ENCODE assay signal across 28 mouse cellular contexts in the genomic region with DNA sequence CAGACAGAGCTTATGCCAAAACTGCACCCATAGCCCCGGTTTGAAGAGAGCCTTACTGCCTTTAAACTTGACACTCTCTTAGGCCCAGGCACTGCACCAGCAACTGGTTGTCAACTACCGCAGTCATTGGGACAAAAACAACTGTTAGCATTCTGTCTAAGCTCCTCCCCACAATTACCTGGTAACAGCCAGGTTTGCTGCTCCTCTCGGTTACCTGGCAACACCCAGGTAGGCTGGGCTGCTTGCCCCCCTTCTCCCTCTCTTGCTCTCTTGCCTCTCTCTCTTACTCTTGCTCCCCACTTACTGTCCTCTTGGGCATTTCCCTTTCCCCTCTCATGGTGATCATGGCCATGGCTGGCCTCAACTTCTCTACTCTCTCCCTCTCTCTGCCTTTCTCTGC. TPM values are rescaled to one million over a fixed set of nuclear protein-coding genes. Genes with fewer than 3 reads are reported as not detected.
A peak's percentile ranks its signal among the peaks of the same experiment; 100 is the strongest.
DNase-seq lines count a peak whose midpoint lies in the region; ATAC-seq lines count a peak whose summit lies in the region.
"Had no signal": no experiment of that assay in that cellular context is flagged by ENCODE, and none has a peak within 500 bp of the region (broad histone marks: within the 10 kb centered on the region; RNA-seq: fewer than 3 reads in every experiment).

No protein-coding gene starts in this region.

- WGBS in kidney, embryonic 14.5 days: 59% methylated on average over 3 of the region's 3 CpGs
- 74% methylated on average over 3 of the region's 3 CpGs for WGBS in hindbrain, embryonic 14.5 days

- H3K9ac ChIP-seq in kidney, embryonic 14.5 days (ENCODE audit: low read depth, low read length): no peak overlapping the region
- no peak overlapping the region for H3K9ac ChIP-seq in hindbrain, embryonic 14.5 days
- H3K9ac ChIP-seq: embryonic facial prominence, embryonic 12.5 days; forebrain, postnatal 0 days; hindbrain, embryonic 12.5 days; limb, embryonic 12.5 days; liver, embryonic 15.5 days; midbrain, embryonic 12.5 days; neural tube, embryonic 13.5 days had no signal

- no peak overlapping the region for H3K27ac ChIP-seq in kidney, embryonic 14.5 days (ENCODE audit: low read depth, low read length)
- no peak overlapping the region for H3K27ac ChIP-seq in hindbrain, embryonic 14.5 days
- H3K27ac ChIP-seq: embryonic facial prominence, embryonic 12.5 days; hindbrain, embryonic 12.5 days; left cerebral cortex, adult 2 months; limb, embryonic 12.5 days; liver, embryonic 15.5 days; midbrain, embryonic 12.5 days; neural tube, embryonic 13.5 days had no signal

- no peaks in the 10 kb centered on the region for H3K4me1 ChIP-seq in kidney, embryonic 14.5 days (ENCODE audit: control insufficient read depth, insufficient read depth, low read length)
- H3K4me1 ChIP-seq in hindbrain, embryonic 14.5 days (replicated peaks; ENCODE audit: control insufficient read depth, insufficient read depth, low read length): 0 out of 2 replicates have a peak, but pooled peaks cover 7% of the 10 kb centered on the region
- H3K4me1 ChIP-seq: embryonic facial prominence, embryonic 12.5 days; hindbrain, embryonic 12.5 days; limb, embryonic 12.5 days; liver, embryonic 15.5 days had no signal

- peak; percentile 60 for DNase-seq in kidney, adult 11 months
- DNase-seq in kidney, adult 18-20 months: peak; percentile 37
- peak; percentile 55 for DNase-seq in kidney, adult 9 months
- peak; percentile 31 to 73 for DNase-seq in kidney, postnatal 25 days
- DNase-seq in hindbrain, embryonic 14.5 days (ENCODE audit: low spot score): no peak
- DNase-seq in gastrocnemius, adult 18-20 months (ENCODE audit: low spot score): no peak
- DNase-seq: adrenal gland, postnatal 14 days; cerebellum, adult 11 months; cerebellum, adult 9-10 months; cerebellum, postnatal 36 days; forebrain, postnatal 0 days; gastrocnemius, postnatal 10 days; heart, postnatal 36 days; thymus, adult 2 months; thymus, postnatal 36 days had no signal

- ATAC-seq in kidney, embryonic 14.5 days (ENCODE audit: low FRiP score, low TSS enrichment): no peak
- no peak for ATAC-seq in hindbrain, embryonic 14.5 days (ENCODE audit: low FRiP score)
- ATAC-seq: forebrain, postnatal 0 days; intestine, embryonic 16.5 days; Patski had no signal

- H3K4me3 ChIP-seq in kidney, embryonic 14.5 days (ENCODE audit: low read length): no peak overlapping the region
- no peak overlapping the region for H3K4me3 ChIP-seq in hindbrain, embryonic 14.5 days (replicated peaks; ENCODE audit: low read length)
- H3K4me3 ChIP-seq: embryonic facial prominence, embryonic 12.5 days; erythroblast, embryonic 14.5 days; hindbrain, embryonic 12.5 days; left cerebral cortex, adult 2 months; limb, embryonic 12.5 days; liver, embryonic 15.5 days; megakaryocyte, embryonic 14.5 days; midbrain, embryonic 12.5 days; neural tube, embryonic 13.5 days had no signal

- peaks cover 2% of the 10 kb centered on the region; the same call in 1 of the 2 replicates for H3K9me3 ChIP-seq in kidney, embryonic 14.5 days (ENCODE audit: control insufficient read depth, low read length)
- no peaks in the 10 kb centered on the region for H3K9me3 ChIP-seq in hindbrain, embryonic 14.5 days (ENCODE audit: control insufficient read depth, low read length)
- H3K9me3 ChIP-seq: embryonic facial prominence, embryonic 12.5 days; hindbrain, embryonic 12.5 days; limb, embryonic 12.5 days; liver, embryonic 15.5 days; midbrain, embryonic 12.5 days; neural tube, embryonic 13.5 days had no signal

- no peaks in the 10 kb centered on the region for H3K27me3 ChIP-seq in kidney, embryonic 14.5 days (ENCODE audit: control insufficient read depth, insufficient read depth, low read length)
- H3K27me3 ChIP-seq in hindbrain, embryonic 14.5 days (ENCODE audit: control insufficient read depth, insufficient read depth, low read length): no peaks in the 10 kb centered on the region
- H3K27me3 ChIP-seq: embryonic facial prominence, embryonic 12.5 days; hindbrain, embryonic 12.5 days; limb, embryonic 12.5 days; midbrain, embryonic 12.5 days; neural tube, embryonic 13.5 days; Patski had no signal

- no peaks in the 10 kb centered on the region for H3K36me3 ChIP-seq in kidney, embryonic 14.5 days (ENCODE audit: control insufficient read depth, insufficient read depth, low read length)
- H3K36me3 ChIP-seq in hindbrain, embryonic 14.5 days (replicated peaks; ENCODE audit: control insufficient read depth, insufficient read depth): no peaks in the 10 kb centered on the region
- H3K36me3 ChIP-seq: embryonic facial prominence, embryonic 12.5 days; hindbrain, embryonic 12.5 days; limb, embryonic 12.5 days; liver, embryonic 15.5 days; midbrain, embryonic 12.5 days; neural tube, embryonic 13.5 days had no signal

- H3K4me2 ChIP-seq in kidney, embryonic 14.5 days (replicated peaks; ENCODE audit: low read depth, low read length): no peak overlapping the region
- no peak overlapping the region for H3K4me2 ChIP-seq in hindbrain, embryonic 14.5 days (replicated peaks)
- H3K4me2 ChIP-seq: embryonic facial prominence, embryonic 12.5 days; heart, embryonic 11.5 days; hindbrain, embryonic 12.5 days; limb, embryonic 12.5 days; liver, embryonic 15.5 days; midbrain, embryonic 12.5 days; neural tube, embryonic 13.5 days had no signal

RNA-seq across cellular contexts. Expression of gene Dync1i2, which starts 12.6 kb away (rescaled TPM):
- polyA plus RNA-seq in kidney, embryonic 14.5 days (2014; fragmentation: Nextera tagmentation; extraction: Ambion mirVana): 76.3 and 96.4 TPM in 2 replicates
- polyA plus RNA-seq in hindbrain, embryonic 14.5 days (2014; fragmentation: Nextera tagmentation; extraction: Ambion mirVana): 224 and 227 TPM in 2 replicates
- total RNA-seq in gastrocnemius, adult 18-20 months (2021): 10 to 100 TPM; 40.4 to 42.3 TPM

Comparison
In these comparisons a context has a peak if more than half of its experiments do, and no peak if none do; other contexts are left out.
1. DNase-seq: peak in kidney, adult 11 months (single experiment), kidney, adult 18-20 months (single experiment), kidney, adult 9 months (single experiment) and kidney, postnatal 25 days (2 of 2); none in hindbrain, embryonic 14.5 days (single experiment) and gastrocnemius, adult 18-20 months (single experiment).